Mouse (Mus musculus) retina, embryonic 14.5 days (tissue): ENCODE measurements at regions not wholly inside any gene's neighbourhood (a gene's known extent, or its start where the extent isn't known, plus 50 kb on each side); places are given as distances from the start of the nearest gene placed in this dataset.
A peak's percentile ranks its signal among the peaks of the same experiment; 100 is the strongest.
"Not testable (repeated sequence)": the region's sequence is repeated elsewhere in the genome, so short reads cannot be mapped to it uniquely, and the experiment has no call there.

Experiments used
- DNase-seq: peaks from one replicate; pipeline ENCODE4 v3.0.0-alpha.2; 2015; ENCODE audit warnings: low spot score

- DNase-seq: no peak
Measured at GRCm38 (mm10) chr4:10315144-10315543, 559.2 kb upstream of the 2610301B20Rik start.

GRCm38 (mm10) chr4:10315875-10316274, 558.4 kb upstream of the 2610301B20Rik start:
- no peak for DNase-seq

- DNase-seq: no peak
Measured at GRCm38 (mm10) chr4:10344147-10344546, 530.2 kb upstream of the 2610301B20Rik start.

- no peak for DNase-seq
Measured at GRCm38 (mm10) chr4:10351876-10352627, 522.2 kb upstream of the 2610301B20Rik start.

GRCm38 (mm10) chr4:10357572-10357971, 516.7 kb upstream of the 2610301B20Rik start:
- no peak for DNase-seq

GRCm38 (mm10) chr4:10389790-10390189, 484.5 kb upstream of the 2610301B20Rik start:
- no peak for DNase-seq

- DNase-seq: no peak
Measured at GRCm38 (mm10) chr4:10397249-10397648, 477.0 kb upstream of the 2610301B20Rik start.

- DNase-seq: no peak
Measured at GRCm38 (mm10) chr4:10398075-10398474, 476.2 kb upstream of the 2610301B20Rik start.

- no peak for DNase-seq
Measured at GRCm38 (mm10) chr4:10399649-10400048, 474.6 kb upstream of the 2610301B20Rik start.

- DNase-seq: no peak
Measured at GRCm38 (mm10) chr4:10402928-10403327, 471.4 kb upstream of the 2610301B20Rik start.

- no peak for DNase-seq
Measured at GRCm38 (mm10) chr4:10404438-10404837, 469.9 kb upstream of the 2610301B20Rik start.

- DNase-seq: no peak
Measured at GRCm38 (mm10) chr4:10405102-10405501, 469.2 kb upstream of the 2610301B20Rik start.

GRCm38 (mm10) chr4:10414274-10414673, 460.0 kb upstream of the 2610301B20Rik start:
- no peak for DNase-seq

- no peak for DNase-seq
Measured at GRCm38 (mm10) chr4:10421354-10421753, 452.9 kb upstream of the 2610301B20Rik start.

- DNase-seq: no peak
Measured at GRCm38 (mm10) chr4:10434438-10434837, 439.9 kb upstream of the 2610301B20Rik start.

- not testable (repeated sequence) for DNase-seq
Measured at GRCm38 (mm10) chr4:10439921-10440320, 434.4 kb upstream of the 2610301B20Rik start.

GRCm38 (mm10) chr4:10459603-10460002, 414.7 kb upstream of the 2610301B20Rik start:
- no peak for DNase-seq

GRCm38 (mm10) chr4:10480936-10481335, 393.4 kb upstream of the 2610301B20Rik start:
- no peak for DNase-seq

GRCm38 (mm10) chr4:10508163-10508821, 366.0 kb upstream of the 2610301B20Rik start:
- DNase-seq: peak; percentile 31

GRCm38 (mm10) chr4:10510013-10510412, 364.3 kb upstream of the 2610301B20Rik start:
- no peak for DNase-seq

GRCm38 (mm10) chr4:10550711-10551305, 323.5 kb upstream of the 2610301B20Rik start:
- DNase-seq: no peak

- no peak for DNase-seq
Measured at GRCm38 (mm10) chr4:10553724-10554123, 320.6 kb upstream of the 2610301B20Rik start.

- no peak for DNase-seq
Measured at GRCm38 (mm10) chr4:10560078-10560477, 314.2 kb upstream of the 2610301B20Rik start.
